Mouse (Mus musculus) inflammation-experienced regulatory T-cells, adult 6 months (primary cell): ENCODE data around the gene Mrc2. TPM values are rescaled to one million over a fixed set of nuclear protein-coding genes. Genes with fewer than 3 reads are reported as not detected.

ENCODE experiments used
- ATAC-seq: one replicate; pipeline ENCODE4 v1.8.0; 2017
- polyA plus RNA-seq, 3 experiments: library from polyadenylated mRNA; unstranded; fragments of 100-300 nt; shearing (Covaris generic); gene quantifications; one replicate each; pipeline ENCODE4 v1.2.1; 2017

Gene Mrc2
- polyA plus RNA-seq, 3 experiments from 2014 or later, result not detected

DNA sequence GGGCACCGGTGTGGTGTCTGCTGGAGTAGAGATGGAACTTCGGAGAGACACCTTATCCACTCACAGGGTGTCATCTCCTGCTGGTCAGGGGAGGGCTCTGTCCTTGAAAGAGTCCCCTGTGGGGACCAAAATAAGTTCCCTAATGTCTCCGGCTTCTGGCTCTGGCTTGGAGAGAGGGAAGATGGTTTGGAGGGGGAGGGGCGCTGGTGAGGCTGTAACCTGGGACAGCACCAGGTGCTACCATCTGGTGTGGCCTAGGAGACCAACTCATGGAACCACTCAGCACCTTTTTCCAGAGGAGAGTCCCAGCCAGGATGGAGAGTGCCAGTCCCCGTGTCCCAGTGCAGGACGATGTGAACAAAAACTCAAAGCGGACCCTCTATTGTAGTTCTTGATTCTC lies 58.2 kb downstream of the Mrc2 start:
- no peak for ATAC-seq

DNA sequence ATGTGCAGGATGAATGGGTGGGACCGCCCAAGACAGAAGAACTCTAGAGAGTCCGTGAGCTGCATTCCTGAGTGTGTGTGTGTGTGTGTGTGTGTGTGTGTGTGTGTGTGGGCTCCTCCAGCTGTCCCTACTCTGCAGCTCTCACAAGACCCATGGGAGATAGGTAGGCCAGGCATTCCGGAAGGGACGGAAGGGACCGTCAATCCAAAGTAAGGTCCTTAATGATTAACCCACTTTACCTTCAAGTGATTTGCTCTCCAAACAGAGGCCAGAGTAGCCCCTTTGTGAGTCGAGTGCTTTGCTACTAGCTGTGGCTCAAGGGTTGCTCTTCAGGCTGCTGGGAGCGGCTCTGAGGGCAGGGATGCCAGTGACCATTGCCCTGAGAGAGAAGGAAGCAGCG lies 59.7 kb downstream of the Mrc2 start:
- ATAC-seq, result no peak

DNA sequence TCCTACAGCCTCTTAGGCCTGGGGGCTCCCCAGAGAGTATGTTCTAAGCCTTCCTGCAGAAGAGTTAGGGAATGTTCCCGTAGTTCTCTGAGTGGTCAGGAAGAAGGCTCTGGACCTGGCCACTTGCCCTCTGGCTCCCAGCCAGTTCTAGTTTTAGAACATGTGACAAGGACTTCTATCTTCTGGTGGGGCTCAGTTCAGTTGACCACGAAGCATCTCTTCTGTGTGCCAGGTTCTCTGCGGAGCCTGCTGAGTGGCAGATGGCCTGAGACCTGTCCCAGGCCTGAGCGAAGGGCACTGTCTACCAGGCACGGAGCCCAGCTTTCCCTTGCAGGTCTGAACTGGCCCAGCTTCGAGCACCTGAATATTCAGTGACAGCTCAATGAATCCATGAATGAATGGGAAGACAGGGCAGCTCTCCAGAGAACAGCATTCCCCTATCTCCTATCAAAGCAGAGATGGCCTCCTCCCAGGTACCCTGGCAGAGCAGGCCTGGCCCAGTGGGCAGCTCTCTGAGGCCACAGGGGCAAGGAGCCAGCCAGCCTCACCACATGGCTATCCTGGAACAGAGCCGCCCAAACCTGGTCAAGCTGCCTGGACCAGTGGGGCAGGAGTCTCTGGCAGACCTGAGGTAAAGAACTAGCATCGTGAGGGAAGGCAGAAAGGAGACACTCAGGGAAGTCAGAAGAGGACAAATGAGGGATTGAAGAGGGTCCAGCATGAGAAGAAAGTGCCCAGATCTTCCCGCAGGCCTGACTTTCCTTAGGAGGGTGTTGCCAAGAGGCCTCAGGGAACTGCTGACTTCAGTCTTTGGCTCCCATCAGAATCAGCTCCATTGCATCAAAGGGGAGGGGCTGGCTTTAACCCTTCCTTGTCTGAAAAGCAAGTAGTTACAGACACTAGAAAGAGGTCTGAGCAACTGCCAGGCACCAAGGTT lies 60.8 kb downstream of the Mrc2 start:
- ATAC-seq, result no peak

DNA sequence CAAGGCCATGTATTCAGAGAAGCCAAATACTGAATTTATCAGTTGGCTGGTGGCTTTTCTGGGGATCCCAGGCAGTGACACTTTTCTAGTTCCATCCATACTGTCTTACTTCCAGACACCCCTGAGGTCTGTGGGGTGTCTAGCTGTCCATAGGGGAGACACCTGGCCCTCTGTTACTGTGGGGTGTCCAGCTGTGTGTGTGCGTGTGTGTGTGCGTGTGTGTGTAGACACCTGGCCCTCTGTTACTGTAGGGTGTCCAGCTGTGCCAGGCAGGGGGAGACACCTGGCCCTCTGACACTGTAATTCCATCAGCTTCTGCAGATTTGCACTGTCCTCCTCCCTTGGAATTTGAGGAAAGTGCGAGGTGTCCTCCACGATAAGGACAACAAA lies 61.4 kb downstream of the Mrc2 start:
- ATAC-seq, result no peak

DNA sequence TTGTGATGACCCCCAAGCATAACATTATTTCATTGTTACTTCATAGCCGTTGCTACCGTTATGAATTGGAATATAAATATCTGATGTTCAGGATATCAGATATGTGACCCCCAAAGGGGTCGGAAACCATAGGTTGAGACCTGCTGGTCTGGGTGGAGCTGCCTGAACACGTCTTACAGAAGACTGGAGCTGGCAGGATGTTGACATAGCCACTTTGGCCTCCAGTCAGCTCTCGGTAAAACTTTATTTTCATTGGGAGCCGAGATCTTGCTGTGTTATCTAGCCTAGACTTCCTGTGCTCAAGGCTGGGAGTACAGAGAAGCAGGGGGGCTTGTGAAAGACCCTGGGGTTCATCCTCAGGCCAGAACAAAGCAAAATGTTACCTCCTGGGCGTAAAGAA lies 63.9 kb downstream of the Mrc2 start:
- no peak for ATAC-seq

DNA sequence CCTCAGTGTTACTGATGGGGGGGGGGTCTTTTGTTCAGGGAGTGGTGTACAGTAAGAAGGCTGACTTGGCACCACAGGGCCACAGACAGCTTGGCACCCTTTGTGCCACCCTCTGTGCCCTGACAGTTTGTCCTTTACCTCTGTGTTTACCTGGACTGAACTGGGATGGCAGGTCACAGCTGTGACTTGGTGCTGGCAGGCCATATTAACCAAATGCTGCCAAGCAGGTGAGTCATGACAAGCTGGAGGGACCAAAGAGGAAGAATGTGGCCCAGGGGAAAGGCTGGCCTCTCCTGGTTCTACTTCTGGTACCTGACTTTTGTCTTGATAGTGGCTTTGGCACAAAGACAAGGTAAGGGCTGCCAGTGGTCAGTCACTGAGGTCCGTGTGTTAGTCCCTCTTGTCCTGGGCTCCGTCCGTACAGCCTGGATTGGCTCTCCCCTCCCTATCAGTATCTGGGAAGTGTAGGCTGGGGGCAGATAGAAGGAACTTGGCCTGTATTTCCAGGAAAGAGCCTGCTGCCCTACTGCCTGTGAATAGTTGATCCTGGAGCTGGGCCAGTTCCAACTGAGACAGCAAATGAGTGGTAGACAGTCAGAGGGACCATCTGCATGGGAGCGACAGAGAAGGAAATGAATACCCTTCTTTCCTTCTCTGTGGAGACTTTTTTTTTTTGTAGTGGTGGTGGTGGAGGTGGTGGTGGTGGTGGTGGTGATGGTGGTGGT lies 69.8 kb downstream of the Mrc2 start:
- no peak for ATAC-seq

- no peak for ATAC-seq
Measured at GRCm38 (mm10) chr11:105362946-105363597, 70.6 kb downstream of the Mrc2 start.

DNA sequence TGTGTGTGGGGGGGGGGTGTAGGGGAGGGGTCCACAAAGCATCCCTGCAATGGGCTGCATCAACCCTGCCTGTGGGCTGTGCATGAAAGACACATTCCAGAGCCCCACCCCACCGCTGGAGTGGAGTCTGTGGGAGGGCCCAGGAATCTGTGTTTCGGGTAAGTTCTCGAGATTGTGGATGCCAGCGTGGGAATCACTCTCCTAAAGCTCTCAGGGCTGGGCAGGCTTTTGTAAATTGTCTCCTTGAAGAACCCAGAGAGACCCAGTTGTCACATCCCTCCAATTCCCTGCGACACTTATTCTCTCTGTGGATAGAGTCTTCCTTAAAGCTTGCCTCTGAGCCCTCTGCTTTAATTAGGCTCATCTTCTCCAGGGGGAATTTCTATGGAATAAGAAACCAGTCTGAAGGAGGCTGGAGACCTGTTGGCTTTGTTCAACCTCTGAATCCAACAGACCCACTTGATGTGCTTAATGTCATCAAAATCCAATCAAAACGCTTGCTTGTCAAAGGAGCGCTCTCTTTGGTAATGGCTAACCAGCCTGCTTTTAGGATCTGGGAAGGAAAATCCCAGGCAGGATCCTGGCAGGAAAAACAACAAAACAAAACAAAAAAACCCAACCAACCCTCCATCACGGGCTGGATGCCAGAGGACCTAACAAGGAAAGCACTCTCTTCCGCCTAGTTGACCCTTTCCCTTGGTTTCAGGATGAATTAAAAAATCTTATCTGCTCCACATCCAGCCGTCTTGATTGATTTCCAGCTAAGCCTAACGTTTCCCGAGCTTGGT lies 71.3 kb downstream of the Mrc2 start:
- no peak for ATAC-seq

- ATAC-seq, result no peak
Measured at GRCm38 (mm10) chr11:105364386-105365065, 72.1 kb downstream of the Mrc2 start.

- no peak for ATAC-seq
Measured at GRCm38 (mm10) chr11:105365611-105366010, 73.2 kb downstream of the Mrc2 start.

- no peak for ATAC-seq
Measured at GRCm38 (mm10) chr11:105366051-105366450, 73.6 kb downstream of the Mrc2 start.

DNA sequence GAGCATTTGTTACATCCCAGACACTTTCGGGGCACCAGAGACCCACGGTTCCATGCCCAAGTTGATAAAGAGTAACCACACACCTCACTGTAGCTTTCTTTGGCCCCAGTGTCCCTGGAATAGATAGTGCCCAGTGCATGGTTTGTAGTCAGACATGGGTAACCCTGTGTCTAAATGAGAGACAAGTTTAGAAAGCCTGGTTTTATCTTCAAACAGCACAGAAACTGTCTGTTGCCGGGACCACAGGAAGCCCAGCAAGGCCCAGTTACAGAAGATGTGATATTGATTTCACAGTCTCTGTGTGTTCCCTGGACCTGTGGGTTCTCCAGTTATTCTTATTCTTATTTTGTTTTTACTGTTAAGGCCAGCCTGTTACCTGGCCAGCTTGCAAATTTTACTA lies 74.7 kb downstream of the Mrc2 start:
- ATAC-seq, result no peak

GRCm38 (mm10) chr11:105368833-105369232 lies 76.4 kb downstream of the Mrc2 start:
- no peak for ATAC-seq

DNA sequence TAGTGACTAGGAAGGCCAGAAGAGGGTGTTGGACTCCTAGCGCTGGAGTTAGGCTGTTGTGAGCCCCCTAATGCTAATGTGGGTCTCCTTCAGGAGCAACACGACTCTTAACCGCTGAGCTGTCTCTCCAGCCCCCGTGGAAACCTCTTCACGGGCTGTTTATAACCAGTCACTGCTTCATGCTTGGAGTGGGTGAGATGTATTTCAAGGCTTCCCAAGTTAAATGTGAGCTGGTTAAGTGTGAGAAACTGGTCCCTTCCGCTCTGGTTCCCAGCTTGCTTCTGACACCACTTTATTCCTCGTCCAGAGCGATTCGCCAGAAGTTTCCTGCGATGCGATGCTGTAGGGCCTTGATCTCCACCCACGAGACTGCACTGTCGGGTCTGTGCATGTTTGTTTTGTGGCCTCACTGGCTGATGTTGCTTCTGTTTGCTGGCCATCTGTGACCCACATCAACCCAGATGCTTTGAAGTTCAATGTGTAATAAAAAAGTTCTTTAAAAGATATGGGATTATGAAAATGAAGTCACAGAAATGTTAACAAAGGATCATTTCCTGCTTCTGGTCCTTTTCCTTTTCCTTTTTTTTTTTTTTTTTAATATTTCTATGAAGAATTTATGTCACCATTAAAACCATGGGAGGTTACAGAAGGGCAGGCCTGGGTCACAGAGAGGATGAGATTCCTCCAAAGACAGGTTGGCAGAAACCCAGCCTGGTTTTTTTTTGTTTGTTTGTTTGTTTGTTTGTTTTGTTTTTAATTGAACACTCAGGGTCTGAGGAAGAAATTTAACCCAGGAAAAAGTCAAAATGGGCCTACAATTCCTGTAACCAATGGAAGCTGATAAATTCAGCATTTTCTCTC lies 77.3 kb downstream of the Mrc2 start:
- no peak for ATAC-seq

DNA sequence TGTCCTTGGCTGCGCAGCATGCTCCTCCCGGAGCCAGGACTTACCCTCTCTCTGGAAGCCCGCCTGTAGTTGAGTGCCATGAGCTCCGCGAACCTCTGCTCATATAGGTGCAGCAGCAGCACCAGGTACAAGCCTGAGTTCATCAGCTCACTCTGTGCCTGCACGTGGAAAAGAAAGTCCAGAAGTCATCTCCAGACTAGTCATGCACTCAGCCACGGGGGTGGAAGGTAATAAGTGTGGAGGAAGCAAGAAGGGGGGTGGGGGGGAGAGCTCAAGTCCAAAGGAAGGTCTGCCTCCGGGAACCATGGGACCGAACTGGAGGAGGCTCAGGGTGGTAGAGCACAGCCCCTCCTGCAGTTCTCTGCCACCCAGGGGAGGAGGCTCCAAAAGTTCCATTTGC lies 79.4 kb downstream of the Mrc2 start:
- no peak for ATAC-seq

DNA sequence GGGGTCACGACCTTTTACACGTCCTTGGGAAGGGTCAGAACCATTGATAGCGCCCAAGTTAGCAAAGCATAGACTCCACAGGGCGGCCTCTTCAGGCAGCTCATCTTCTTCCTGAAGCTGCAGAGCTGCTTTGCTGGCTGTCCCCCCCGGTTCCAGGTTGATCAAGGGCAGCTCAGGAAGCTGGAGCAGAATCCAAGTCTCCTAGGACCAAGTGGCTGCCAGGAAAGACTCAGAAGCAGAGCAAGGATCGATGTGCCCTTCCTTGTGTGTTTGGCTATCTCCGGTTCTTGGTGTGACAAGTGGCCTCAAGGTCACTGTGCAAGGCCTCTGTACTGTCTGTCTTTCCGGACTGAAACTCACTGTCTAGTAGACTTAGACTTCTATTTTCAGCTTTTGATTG lies 81.4 kb downstream of the Mrc2 start:
- no peak for ATAC-seq

GRCm38 (mm10) chr11:105374526-105375175 lies 82.2 kb downstream of the Mrc2 start:
- ATAC-seq, result no peak

GRCm38 (mm10) chr11:105375821-105376235 lies 83.4 kb downstream of the Mrc2 start:
- ATAC-seq, result no peak

GRCm38 (mm10) chr11:105385266-105385665 lies 92.8 kb downstream of the Mrc2 start:
- ATAC-seq, result no peak

GRCm38 (mm10) chr11:105388636-105389035 lies 96.2 kb downstream of the Mrc2 start:
- no peak for ATAC-seq
